Mouse (Mus musculus) embryonic facial prominence, embryonic 10.5 days (tissue): Measurements from ENCODE around the gene Btbd9. TPM values are rescaled to one million over a fixed set of nuclear protein-coding genes. Genes with fewer than 3 reads are reported as not detected.

Experiments used
- DNase-seq: peaks from one replicate; pipeline ENCODE4 v3.0.0-alpha.2; 2017; ENCODE audit warnings: low spot score
- H3K27ac ChIP-seq: fragments of 300-500 bp; sonication (generic); replicated peaks from 2 replicates; pipeline ENCODE4 v1.5.1; 2016; ENCODE audit warnings: mild to moderate bottlenecking
- H3K27me3 ChIP-seq: fragments of 300-500 bp; sonication (generic); replicated peaks from 2 replicates; pipeline ENCODE4 v1.6.1; 2016; ENCODE audit warnings: low read depth, mild to moderate bottlenecking; ENCODE audit not compliant: poor library complexity, severe bottlenecking
- H3K36me3 ChIP-seq: fragments of 300-500 bp; sonication (generic); replicated peaks from 2 replicates; pipeline ENCODE4 v1.6.1; 2016; ENCODE audit warnings: mild to moderate bottlenecking, moderate library complexity
- H3K4me1 ChIP-seq: fragments of 300-500 bp; sonication (generic); 2 replicates; pipeline ENCODE4 v1.6.1; 2016
- H3K4me3 ChIP-seq: fragments of 300-500 bp; sonication (generic); 2 replicates; pipeline ENCODE4 v1.5.1; 2016; ENCODE audit warnings: mild to moderate bottlenecking, moderate library complexity
- H3K9me3 ChIP-seq: fragments of 300-500 bp; sonication (generic); 2 replicates; pipeline ENCODE4 v1.6.1; 2016; ENCODE audit warnings: mild to moderate bottlenecking
- WGBS: fragments of 180-500 bp; shearing (Covaris S2); methylation state at CpG from one replicate; pipeline ENCODE4 v1.1.7; 2016; 5-methylcytosine and 5-hydroxymethylcytosine counted together
- polyA plus RNA-seq: library from polyadenylated mRNA; unstranded; fragments of >200 nt; fragmentation: Nextera tagmentation; extraction: Ambion mirVana; gene quantifications from 2 replicates; pipeline ENCODE4 v1.2.1, GENCODE M21; 2016

The Btbd9 gene
- polyA plus RNA-seq, 1 experiment from 2014 or later = 58.1 TPM

DNA sequence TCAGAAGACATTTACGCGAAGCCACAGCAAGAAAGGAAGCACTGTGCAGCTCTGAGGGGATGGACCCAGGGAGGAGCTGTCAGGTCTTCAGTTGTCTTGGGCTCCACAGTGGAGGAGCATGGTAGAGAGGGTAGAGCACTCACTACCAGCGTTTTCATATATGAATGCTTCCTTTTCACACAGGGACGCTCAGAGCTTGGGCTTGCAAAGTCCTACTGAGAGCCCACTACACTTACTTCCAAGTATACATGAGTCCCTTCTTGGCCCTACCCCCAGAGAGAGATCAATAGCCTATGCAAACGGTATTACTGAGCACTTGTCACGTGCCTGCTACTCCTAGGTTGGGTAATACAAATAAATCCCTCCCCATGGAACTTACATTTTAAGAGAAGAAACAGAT is 234.7 kb downstream of the Btbd9 start:
- no peaks in the 10 kb centered on the region for H3K36me3 ChIP-seq
- H3K27me3 ChIP-seq = no peaks in the 10 kb centered on the region
- 82% methylated on average over 6 of the region's 6 CpGs for WGBS
- no peak for DNase-seq
- no peaks in the 10 kb centered on the region for H3K9me3 ChIP-seq
- peaks cover 17% of the 10 kb centered on the region for H3K4me1 ChIP-seq
- H3K27ac ChIP-seq = no peak overlapping the region
- H3K4me3 ChIP-seq = no peak overlapping the region

DNA sequence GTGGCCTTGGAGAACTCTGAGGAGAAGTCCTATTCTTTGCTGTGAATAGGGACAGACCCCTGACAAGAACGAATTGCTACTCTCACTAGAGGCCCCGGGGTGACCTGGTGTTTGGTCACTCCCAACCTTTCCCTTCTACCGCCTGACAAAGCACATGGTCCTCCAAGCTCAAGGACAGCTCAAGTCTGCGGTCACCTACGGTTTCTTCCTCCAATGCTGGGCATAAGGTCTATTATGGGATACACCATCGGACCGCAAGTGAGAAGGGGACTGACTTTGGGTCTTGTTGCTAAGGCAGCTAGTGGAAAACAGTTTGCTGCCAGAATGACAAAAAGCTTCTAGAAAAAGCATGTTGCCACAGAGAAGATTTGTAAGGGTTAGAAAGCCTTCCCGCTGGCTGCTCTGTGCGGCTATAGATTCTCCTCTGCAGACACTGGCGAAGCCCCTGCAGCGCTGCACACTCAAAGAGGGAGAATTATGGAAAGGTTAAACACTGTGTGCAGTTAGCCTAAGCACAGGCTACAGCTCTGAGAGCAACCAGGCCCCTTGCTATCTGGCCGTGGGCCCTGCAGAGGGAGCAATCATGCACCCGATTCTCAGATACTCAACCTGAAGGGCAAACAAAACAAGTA is 235.7 kb downstream of the Btbd9 start:
- no peak for DNase-seq
- Histone ChIP-seq H3K4me3 (no peak overlapping the region), H3K4me1 (peaks cover 23% of the 10 kb centered on the region), H3K27ac (no peak overlapping the region), H3K27me3 (no peaks in the 10 kb centered on the region), H3K9me3 (no peaks in the 10 kb centered on the region), H3K36me3 (no peaks in the 10 kb centered on the region)
- WGBS = 85% methylated on average over 13 of the region's 13 CpGs

DNA sequence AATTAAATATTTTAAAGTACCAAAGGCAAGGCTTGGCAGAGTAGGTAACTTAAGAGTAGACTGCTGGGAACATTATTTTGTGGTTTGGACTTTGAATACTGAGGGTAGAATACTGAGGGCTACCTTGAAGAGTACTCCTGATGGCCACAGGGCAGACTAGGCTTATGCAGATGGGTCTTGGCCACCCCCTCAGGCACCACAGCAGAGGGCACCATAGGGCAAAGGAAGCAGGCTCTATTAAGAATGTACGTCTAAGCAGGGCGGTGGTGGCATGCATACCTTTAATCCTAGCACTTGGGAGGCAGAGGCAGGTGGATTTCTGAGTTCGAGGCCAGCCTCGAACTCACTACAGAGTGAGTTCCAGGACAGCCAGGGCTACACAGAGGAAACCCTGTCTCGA is 237.0 kb downstream of the Btbd9 start:
- H3K36me3 ChIP-seq = no peaks in the 10 kb centered on the region
- no peak overlapping the region for H3K27ac ChIP-seq
- H3K9me3 ChIP-seq = no peaks in the 10 kb centered on the region
- no peaks in the 10 kb centered on the region for H3K27me3 ChIP-seq
- DNase-seq = no peak
- H3K4me3 ChIP-seq = no peak overlapping the region
- 87% methylated on average over 5 of the region's 5 CpGs for WGBS
- H3K4me1 ChIP-seq = peaks cover 32% of the 10 kb centered on the region

DNA sequence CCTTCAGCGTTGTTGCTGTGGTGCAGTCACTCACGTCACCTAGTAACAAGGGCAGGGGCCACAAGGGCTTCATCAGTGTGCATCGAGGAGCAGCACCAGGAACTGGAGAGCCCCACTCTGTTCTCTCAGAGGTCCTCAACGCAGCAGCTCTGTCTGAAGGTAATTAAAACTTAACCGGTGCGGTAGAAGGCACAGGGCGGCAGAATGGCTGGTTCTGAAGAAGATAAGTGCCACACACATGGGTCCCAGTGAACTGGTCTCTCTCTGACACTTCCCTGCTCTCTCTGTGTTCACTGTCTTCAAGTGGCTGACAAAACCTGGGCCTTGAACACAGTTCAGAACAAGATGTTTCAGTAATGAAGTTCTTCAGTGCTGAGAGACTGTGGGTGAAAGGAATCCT is 239.5 kb downstream of the Btbd9 start:
- DNase-seq = no peak
- peaks cover 41% of the 10 kb centered on the region for H3K4me1 ChIP-seq
- H3K27ac ChIP-seq = peak overlapping the region; percentile 61
- 63% methylated on average over 7 of the region's 7 CpGs for WGBS
- H3K4me3 ChIP-seq = no peak overlapping the region
- no peaks in the 10 kb centered on the region for H3K36me3 ChIP-seq
- no peaks in the 10 kb centered on the region for H3K27me3 ChIP-seq
- no peaks in the 10 kb centered on the region for H3K9me3 ChIP-seq

DNA sequence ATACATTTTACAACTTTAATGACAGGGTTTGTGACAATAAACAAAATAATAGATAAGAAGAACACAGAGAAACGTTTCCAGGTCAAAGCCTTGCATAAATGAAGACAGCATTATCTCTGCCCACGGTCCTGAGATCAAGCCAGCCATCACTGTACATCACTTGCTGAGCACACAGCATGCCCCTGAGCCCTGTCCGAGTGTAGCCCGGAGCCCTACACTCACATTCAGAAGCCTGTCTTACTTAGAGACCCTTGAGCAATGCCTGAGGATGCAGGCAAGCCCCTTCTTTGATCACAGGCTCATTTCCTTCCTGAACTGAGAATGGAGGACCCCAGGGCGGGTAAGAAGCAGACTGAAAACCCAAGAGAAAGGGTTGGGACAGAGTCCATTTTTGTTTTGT is 240.0 kb downstream of the Btbd9 start:
- H3K27ac ChIP-seq = peak overlapping the region; percentile 61; the same call in 1 of the 2 replicates
- 65% methylated on average over 5 of the region's 5 CpGs for WGBS

DNA sequence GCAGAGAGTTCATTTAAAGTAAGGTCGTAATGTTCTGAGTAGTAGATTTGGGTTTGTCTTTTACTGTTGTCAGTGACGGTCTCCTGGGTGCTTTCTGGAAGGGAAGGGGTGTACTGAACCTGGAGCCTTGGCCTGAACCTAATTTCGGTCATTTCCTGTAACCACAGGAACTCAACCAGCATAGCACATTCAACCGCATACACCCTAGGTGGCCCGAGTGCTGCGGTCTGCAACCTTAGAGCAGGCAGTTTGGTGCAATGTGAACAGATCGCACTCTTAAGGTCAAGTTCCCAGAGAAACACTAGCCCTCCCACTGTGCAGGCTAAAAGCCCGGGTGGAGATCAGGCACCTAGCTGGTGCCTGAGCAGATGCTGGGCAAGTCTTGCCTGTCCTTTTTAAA is 240.5 kb downstream of the Btbd9 start:
- H3K4me3 ChIP-seq = no peak overlapping the region
- no peaks in the 10 kb centered on the region for H3K27me3 ChIP-seq
- WGBS = 48% methylated on average over 8 of the region's 8 CpGs
- H3K27ac ChIP-seq = peak overlapping the region; percentile 55; the same call in 1 of the 2 replicates
- DNase-seq = no peak
- no peaks in the 10 kb centered on the region for H3K9me3 ChIP-seq
- no peaks in the 10 kb centered on the region for H3K36me3 ChIP-seq
- peaks cover 43% of the 10 kb centered on the region for H3K4me1 ChIP-seq

More for the DNA sequence above, 240.0 kb downstream of the Btbd9 start:
- no peak overlapping the region for H3K4me3 ChIP-seq
- no peaks in the 10 kb centered on the region for H3K9me3 ChIP-seq
- DNase-seq = no peak
- no peaks in the 10 kb centered on the region for H3K27me3 ChIP-seq
- no peaks in the 10 kb centered on the region for H3K36me3 ChIP-seq
- H3K4me1 ChIP-seq = peaks cover 44% of the 10 kb centered on the region

DNA sequence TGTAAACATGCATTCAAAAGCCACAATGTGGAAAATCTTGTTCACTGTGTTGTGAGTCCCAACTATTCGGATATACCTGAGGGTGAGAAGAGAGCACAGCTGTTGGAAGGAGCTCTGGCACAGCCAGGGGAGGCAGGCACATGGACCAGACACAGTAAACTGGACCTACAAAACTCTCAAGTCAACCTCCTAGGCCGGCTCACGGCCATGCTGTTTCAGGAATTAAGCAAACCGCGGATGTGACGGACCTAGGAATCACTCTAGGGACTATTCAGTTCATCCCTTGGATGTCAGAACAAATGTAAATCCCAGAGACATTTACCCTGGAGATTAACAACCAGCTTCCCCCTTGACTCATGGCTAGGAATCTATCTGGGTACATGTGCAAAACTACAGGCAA is 242.0 kb downstream of the Btbd9 start:
- DNase-seq = no peak
- Histone ChIP-seq H3K27me3 (no peaks in the 10 kb centered on the region), H3K27ac (no peak overlapping the region), H3K36me3 (no peaks in the 10 kb centered on the region), H3K9me3 (no peaks in the 10 kb centered on the region), H3K4me1 (peaks cover 40% of the 10 kb centered on the region), H3K4me3 (no peak overlapping the region)
- WGBS = 85% methylated on average over 6 of the region's 6 CpGs

DNA sequence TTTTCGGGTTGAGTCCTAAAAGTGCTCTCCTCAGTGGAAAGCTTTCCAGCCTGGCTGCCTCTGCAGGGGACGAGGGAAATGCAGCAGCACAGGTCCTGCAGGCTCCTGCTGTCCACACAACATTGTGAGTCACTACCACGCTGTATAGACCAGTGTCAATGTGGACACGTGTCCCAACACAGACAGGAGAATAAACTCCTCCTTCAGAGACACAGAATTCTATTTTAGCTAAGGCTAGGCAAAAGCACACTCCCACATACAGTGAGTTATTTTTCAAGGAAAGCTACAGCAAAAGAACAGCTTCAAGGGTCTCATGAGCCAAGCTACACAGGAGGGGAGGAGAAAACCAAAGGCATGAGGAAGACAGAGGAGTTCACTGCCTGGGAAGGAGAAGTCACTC is 243.2 kb downstream of the Btbd9 start:
- Histone ChIP-seq H3K4me3 (no peak overlapping the region), H3K36me3 (no peaks in the 10 kb centered on the region), H3K4me1 (peaks cover 40% of the 10 kb centered on the region), H3K27me3 (no peaks in the 10 kb centered on the region), H3K9me3 (no peaks in the 10 kb centered on the region), H3K27ac (no peak overlapping the region)
- 81% methylated on average over 4 of the region's 4 CpGs for WGBS
- no peak for DNase-seq

DNA sequence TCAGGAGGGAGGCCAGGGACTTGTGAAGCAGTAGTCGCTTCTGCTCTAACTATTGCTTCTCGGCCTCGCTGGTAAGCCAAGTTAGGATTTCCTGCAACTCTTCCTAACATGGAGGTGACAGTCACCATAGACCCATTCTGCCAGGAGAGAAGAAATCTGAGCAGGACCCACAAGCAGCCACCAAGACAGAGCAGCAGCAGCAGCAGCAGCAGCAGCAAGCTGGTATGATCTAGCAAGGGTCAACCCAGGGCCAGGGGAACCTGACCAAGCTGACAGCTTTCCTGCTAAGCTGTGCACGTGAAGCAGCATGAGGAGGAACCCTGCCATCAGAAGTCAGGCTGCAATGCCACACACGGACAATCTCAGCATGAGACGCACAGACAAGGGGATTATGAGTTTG is 244.9 kb downstream of the Btbd9 start:
- Histone ChIP-seq H3K27me3 (no peaks in the 10 kb centered on the region), H3K4me1 (peaks cover 30% of the 10 kb centered on the region), H3K4me3 (no peak overlapping the region), H3K36me3 (no peaks in the 10 kb centered on the region), H3K27ac (no peak overlapping the region), H3K9me3 (no peaks in the 10 kb centered on the region)
- WGBS = 77% methylated on average over 6 of the region's 6 CpGs
- DNase-seq = no peak

DNA sequence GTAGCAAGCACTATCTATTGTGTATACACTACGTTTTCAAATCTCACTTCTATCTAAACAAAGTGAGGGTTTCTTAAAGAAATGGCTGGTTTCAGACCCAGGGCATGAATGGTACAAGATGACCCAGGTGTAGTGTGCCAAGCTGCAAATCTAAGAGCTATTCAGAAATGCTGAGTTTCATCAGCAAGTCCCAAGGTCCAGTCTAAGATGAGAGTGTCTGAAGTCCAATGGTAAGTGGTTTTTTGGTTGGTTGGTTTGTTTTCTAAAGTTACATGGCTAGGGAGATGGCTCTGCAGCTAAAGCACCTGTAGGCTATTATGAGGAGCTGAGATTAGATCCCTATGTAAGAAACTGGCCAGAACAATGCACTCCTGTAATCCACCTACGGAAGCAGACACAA is 246.8 kb downstream of the Btbd9 start:
- WGBS = 71% methylated on average over 2 of the region's 2 CpGs
- H3K36me3 ChIP-seq = no peaks in the 10 kb centered on the region
- H3K4me1 ChIP-seq = peaks cover 14% of the 10 kb centered on the region
- no peak overlapping the region for H3K27ac ChIP-seq
- DNase-seq = no peak
- no peak overlapping the region for H3K4me3 ChIP-seq
- H3K27me3 ChIP-seq = no peaks in the 10 kb centered on the region
- H3K9me3 ChIP-seq = no peaks in the 10 kb centered on the region

DNA sequence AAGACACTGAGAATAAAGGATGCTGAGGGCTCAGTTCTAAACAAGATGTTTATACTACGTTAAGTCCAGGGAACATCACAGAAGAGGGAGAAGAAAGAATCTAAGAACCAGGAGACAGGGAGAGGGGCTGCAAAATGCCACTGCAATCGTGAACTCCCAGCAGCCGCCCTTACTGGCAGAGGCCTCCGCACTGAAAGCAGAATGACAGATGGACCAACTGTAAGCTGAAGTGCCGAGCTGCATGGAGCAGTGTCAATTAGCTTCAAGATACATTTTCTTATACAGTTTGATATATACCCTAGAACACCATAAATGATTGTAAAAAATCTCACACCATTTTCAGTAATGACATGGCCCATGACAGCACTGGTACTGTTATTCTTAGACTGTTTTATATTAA is 247.4 kb downstream of the Btbd9 start:
- Histone ChIP-seq H3K4me1 (peaks cover 14% of the 10 kb centered on the region), H3K4me3 (no peak overlapping the region), H3K36me3 (no peaks in the 10 kb centered on the region), H3K27me3 (no peaks in the 10 kb centered on the region), H3K27ac (no peak overlapping the region), H3K9me3 (no peaks in the 10 kb centered on the region)
- no peak for DNase-seq
- 80% methylated on average over 5 of the region's 5 CpGs for WGBS

DNA sequence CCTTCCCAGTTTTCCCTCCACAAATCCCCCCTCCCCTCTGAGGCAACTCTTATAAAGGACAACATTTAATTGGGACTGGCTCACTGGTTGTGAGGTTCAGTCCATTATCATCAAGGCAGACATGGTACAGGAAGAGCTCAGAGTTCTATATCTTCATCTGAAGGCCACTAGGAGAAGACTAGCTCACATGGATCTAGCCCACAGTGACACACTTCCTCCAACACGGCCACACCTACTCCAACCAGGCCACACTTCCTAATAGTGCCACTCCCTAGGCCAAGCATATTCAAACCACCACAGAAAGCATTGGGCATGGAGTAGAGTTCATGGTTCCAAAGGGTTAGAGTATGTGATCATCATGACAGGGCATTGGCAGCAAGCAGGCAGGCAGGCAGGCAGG is 249.4 kb downstream of the Btbd9 start:
- Histone ChIP-seq H3K36me3 (no peaks in the 10 kb centered on the region), H3K27ac (no peak overlapping the region), H3K4me1 (peaks cover 5% of the 10 kb centered on the region; the same call in 1 of the 2 replicates), H3K9me3 (no peaks in the 10 kb centered on the region), H3K4me3 (no peak overlapping the region), H3K27me3 (no peaks in the 10 kb centered on the region)
- DNase-seq = no peak
- 80% methylated on average over 1 of the region's 1 CpGs for WGBS

DNA sequence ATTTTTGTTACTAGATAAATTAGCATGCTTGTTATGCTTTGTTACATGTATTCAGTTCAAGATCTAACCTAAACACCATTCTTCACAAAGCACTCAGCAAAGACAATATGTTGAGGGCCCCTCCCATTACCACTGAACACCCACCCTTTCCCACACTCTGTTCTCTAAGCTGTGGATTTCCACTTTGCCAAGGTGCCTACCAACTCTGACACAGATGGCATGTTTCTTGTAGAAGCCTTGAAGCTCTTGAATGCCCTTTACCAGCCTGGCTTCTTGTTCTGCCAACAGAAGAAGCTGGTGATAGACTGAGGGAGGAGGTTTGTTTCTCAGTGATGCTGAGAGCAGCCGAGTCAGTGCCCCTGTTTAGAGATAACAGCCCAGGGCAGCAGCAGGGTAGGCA is 256.0 kb downstream of the Btbd9 start:
- H3K36me3 ChIP-seq = no peaks in the 10 kb centered on the region
- no peaks in the 10 kb centered on the region for H3K27me3 ChIP-seq
- DNase-seq = no peak
- 77% methylated on average over 1 of the region's 1 CpGs for WGBS
- peaks cover 1% of the 10 kb centered on the region for H3K4me1 ChIP-seq
- H3K4me3 ChIP-seq = no peak overlapping the region
- no peaks in the 10 kb centered on the region for H3K9me3 ChIP-seq
- H3K27ac ChIP-seq = no peak overlapping the region
